Mouse (Mus musculus) hindbrain, embryonic 15.5 days (tissue): ENCODE measurements at regions not wholly inside any gene's neighbourhood (a gene's known extent, or its start where the extent isn't known, plus 50 kb on each side); places are given as distances from the start of the nearest gene placed in this dataset.
A peak's percentile ranks its signal among the peaks of the same experiment; 100 is the strongest.

ENCODE experiments used
- ATAC-seq: fragments of 200-750 bp; cut with Nextera tagmentation; 2 replicates; pipeline ENCODE4 v1.8.0; 2017; ENCODE audit warnings: low read depth, moderate number of reproducible peaks, moderate TSS enrichment; ENCODE audit not compliant: low FRiP score
- H3K27ac ChIP-seq: fragments of 300-500 bp; sonication (generic); replicated peaks from 2 replicates; pipeline ENCODE4 v1.5.1; 2015; ENCODE audit warnings: mild to moderate bottlenecking, inconsistent platforms
- H3K27me3 ChIP-seq: fragments of 300-500 bp; sonication (generic); 2 replicates; pipeline ENCODE4 v1.6.1; 2015; ENCODE audit warnings: control low read depth, inconsistent platforms
- H3K36me3 ChIP-seq: fragments of 300-500 bp; sonication (generic); 2 replicates; pipeline ENCODE4 v1.6.1; 2015; ENCODE audit warnings: control low read depth, inconsistent platforms
- H3K4me1 ChIP-seq: fragments of 300-500 bp; sonication (generic); replicated peaks from 2 replicates; pipeline ENCODE4 v1.6.1; 2015; ENCODE audit warnings: control low read depth, inconsistent platforms
- H3K4me2 ChIP-seq: fragments of 300-500 bp; sonication (generic); 2 replicates; pipeline ENCODE4 v1.6.1; 2015; ENCODE audit warnings: moderate library complexity, mild to moderate bottlenecking, inconsistent platforms
- H3K4me3 ChIP-seq: fragments of 300-500 bp; sonication (generic); 2 replicates; pipeline ENCODE4 v1.5.1; 2015; ENCODE audit warnings: mild to moderate bottlenecking, inconsistent platforms
- H3K9ac ChIP-seq: fragments of 300-500 bp; sonication (generic); 2 replicates; pipeline ENCODE4 v1.6.1; 2015; ENCODE audit warnings: inconsistent platforms
- H3K9me3 ChIP-seq: fragments of 300-500 bp; sonication (generic); 2 replicates; pipeline ENCODE4 v1.6.1; 2016; ENCODE audit warnings: control low read depth, inconsistent platforms
- WGBS: fragments of 180-500 bp; shearing (Covaris S2); methylation state at CpG from one replicate; pipeline ENCODE4 v1.1.7; 2015; 5-methylcytosine and 5-hydroxymethylcytosine counted together

DNA sequence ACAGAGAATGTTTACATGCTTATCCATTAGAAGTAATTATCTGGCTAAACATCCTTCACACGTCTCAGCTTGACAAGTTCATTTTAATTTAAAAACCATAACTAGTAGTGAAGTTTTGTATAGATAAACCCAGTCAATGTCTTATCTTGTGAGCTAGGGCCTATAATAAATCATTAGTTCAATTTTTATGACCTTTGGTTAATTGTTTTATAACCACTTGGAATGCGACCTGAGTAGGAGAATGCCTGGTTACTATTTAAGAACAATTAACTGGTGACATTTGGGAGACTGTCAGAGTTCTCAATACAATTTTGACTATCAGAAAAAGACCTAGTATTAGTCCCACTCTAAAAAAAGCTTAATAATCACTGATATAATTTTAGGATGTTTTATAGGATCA is 813.6 kb downstream of the Gm9008 start:
- Histone ChIP-seq H3K36me3 (no peaks in the 10 kb centered on the region), H3K4me2 (no peak overlapping the region), H3K9me3 (no peaks in the 10 kb centered on the region), H3K4me1 (no peaks in the 10 kb centered on the region), H3K27me3 (no peaks in the 10 kb centered on the region), H3K27ac (no peak overlapping the region), H3K4me3 (no peak overlapping the region), H3K9ac (no peak overlapping the region)
- WGBS: 83% methylated on average over 2 of the region's 2 CpGs
- no peak for ATAC-seq

DNA sequence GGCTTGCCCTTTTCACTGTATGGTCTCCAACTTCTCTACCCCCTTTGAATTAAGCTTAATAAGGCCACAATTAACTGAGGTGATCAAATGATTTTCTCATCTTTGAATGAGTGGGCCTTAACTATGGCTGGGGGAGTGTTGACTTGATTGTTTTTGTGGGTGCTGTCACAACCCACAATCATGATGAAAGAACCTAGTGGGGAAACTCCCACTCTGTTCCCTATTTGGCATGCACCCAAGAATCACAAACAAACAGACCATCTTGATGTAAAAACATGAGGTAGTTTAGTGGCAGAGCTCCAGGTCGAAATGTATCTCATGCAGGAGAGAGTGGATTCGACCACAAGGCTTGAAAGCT is 853.2 kb downstream of the Gm9008 start:
- 82% methylated on average over 2 of the region's 2 CpGs for WGBS
- no peaks in the 10 kb centered on the region for H3K4me1 ChIP-seq
- no peak overlapping the region for H3K4me2 ChIP-seq
- H3K27ac ChIP-seq: no peak overlapping the region
- H3K4me3 ChIP-seq: no peak overlapping the region
- H3K27me3 ChIP-seq: no peaks in the 10 kb centered on the region
- H3K36me3 ChIP-seq: no peaks in the 10 kb centered on the region
- no peaks in the 10 kb centered on the region for H3K9me3 ChIP-seq
- no peak overlapping the region for H3K9ac ChIP-seq
- ATAC-seq: no peak

DNA sequence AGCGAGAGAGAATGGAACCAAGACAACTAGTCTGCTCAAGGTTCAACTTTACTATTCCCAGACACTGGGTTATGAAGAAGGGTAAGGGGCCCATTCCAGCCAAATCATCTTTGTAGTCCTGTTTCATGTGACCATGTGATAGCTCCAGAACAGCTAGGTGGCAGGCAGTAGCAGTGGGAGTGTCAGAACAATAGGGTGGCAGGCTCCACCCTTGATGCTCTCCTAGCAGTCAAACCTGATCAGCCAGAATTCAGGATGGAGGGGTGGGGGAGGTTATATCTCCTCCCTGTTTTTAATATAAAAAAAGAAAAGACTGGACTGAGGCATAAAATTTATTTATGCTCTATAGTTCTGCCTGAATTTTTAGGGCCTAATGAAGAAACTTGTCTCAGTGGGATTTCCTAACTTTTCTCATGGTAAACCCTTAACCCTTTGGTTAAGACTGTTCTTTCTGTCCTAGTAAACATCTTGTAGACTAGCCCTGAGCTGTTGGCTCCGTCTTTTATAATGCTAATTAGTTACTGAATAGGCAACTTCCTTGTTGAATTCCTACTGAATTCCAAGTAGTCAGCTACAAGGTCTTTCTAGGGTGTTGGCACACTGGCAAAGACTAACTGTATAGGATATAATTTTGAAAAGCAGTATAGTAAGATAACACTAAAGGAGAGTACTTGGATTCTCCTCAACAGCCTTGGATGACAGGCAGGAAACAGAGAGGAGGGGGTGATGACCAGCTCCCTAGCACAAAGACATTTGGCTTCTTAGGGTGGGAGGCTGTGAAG is 853.8 kb downstream of the Gm9008 start:
- no peak for ATAC-seq
- Histone ChIP-seq H3K4me1 (no peaks in the 10 kb centered on the region), H3K4me2 (no peak overlapping the region), H3K36me3 (no peaks in the 10 kb centered on the region), H3K27ac (no peak overlapping the region), H3K27me3 (no peaks in the 10 kb centered on the region), H3K4me3 (no peak overlapping the region), H3K9me3 (no peaks in the 10 kb centered on the region), H3K9ac (no peak overlapping the region)
- WGBS: 70% methylated on average over 2 of the region's 2 CpGs

DNA sequence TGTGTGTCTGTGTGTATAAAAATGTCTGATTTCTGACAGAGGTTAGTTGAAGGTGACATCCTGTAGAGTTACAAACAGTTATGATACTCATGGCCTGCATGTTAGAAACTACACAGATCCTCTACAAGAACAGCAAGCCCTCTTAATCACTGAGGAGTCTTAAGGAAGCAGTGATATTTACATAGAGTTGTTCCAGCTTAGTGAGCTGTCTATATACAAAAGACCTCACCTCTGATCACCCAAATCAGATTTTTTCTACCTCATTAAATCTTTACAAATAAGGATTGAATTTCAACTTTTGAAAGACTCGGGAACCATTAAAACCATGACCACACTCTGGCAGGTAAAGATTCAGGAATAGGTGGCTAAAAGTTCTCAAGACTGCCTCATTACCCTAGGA is 861.5 kb downstream of the Gm9008 start:
- Histone ChIP-seq H3K4me1 (no peaks in the 10 kb centered on the region), H3K36me3 (no peaks in the 10 kb centered on the region), H3K9me3 (no peaks in the 10 kb centered on the region), H3K4me2 (no peak overlapping the region), H3K27me3 (no peaks in the 10 kb centered on the region), H3K4me3 (no peak overlapping the region), H3K9ac (no peak overlapping the region), H3K27ac (no peak overlapping the region)
- 36% methylated on average over 1 of the region's 1 CpGs for WGBS
- ATAC-seq: no peak

DNA sequence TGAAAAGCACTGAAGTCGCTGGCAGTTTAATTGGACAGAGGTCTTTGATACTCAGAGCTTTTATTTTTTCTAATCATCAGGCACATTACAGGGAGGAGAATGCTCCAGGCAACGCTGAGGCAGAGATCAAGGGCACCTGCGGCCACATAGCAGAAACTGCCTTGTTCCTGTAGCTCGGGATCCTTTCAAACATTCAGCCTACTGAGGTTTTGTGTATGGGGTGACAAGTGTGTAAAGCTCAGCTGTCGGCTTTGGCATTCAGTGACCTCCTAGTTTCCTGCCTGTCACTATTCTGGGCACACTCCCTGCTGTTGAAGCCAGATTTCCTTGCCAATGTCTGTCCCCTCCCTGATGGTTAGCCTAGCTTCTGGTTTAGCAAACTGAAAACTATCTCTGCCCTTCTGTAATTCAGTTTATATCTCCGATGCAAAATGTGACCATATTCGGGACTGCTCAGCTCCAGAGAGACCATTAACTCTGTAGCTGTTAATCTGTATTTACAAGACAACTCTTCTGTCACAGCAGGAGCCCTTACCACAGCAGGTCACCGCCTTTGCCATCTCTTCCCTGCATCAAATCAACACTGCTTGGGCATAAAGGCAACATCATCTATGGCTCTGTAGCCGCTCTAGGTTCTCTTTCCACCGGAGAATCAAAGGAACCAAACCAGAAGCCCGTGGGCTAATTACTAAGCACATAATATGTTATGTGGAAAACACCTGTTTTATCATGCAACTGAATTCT is 894.9 kb downstream of the Gm9008 start:
- no peak overlapping the region for H3K4me3 ChIP-seq
- ATAC-seq: peak; percentile 85
- H3K27me3 ChIP-seq: no peaks in the 10 kb centered on the region
- peaks cover 8% of the 10 kb centered on the region for H3K4me1 ChIP-seq
- no peaks in the 10 kb centered on the region for H3K36me3 ChIP-seq
- H3K4me2 ChIP-seq: peak overlapping the region; percentile 29; the same call in 1 of the 2 replicates
- H3K9me3 ChIP-seq: no peaks in the 10 kb centered on the region
- no peak overlapping the region for H3K27ac ChIP-seq
- no peak overlapping the region for H3K9ac ChIP-seq
- 7% methylated on average over 11 of the region's 11 CpGs for whole genome bisulfite sequencing

DNA sequence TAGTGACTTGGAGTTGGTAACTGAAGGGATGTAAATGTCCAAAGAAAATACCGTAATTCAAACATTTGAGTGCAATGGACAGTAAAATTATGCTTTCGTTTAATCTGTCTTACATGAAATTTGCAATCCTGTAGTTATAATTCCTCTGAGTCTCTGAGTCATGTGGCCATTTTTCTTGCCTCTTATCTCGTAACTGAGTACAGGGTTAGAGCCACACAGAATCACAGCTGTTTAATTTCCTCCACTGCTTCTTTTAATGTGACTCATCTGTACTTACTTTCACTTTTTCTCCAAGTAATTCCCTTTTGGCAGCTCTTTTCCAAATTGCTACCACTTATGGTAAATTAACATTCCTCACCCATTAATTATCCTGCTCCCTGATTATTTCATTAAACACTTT is 939.2 kb downstream of the Gm9008 start:
- H3K9ac ChIP-seq: no peak overlapping the region
- H3K4me1 ChIP-seq: no peaks in the 10 kb centered on the region
- no peak overlapping the region for H3K4me2 ChIP-seq
- H3K27me3 ChIP-seq: no peaks in the 10 kb centered on the region
- no peak overlapping the region for H3K27ac ChIP-seq
- 74% methylated on average over 3 of the region's 3 CpGs for WGBS
- ATAC-seq: no peak
- no peak overlapping the region for H3K4me3 ChIP-seq
- H3K9me3 ChIP-seq: no peaks in the 10 kb centered on the region
- no peaks in the 10 kb centered on the region for H3K36me3 ChIP-seq

DNA sequence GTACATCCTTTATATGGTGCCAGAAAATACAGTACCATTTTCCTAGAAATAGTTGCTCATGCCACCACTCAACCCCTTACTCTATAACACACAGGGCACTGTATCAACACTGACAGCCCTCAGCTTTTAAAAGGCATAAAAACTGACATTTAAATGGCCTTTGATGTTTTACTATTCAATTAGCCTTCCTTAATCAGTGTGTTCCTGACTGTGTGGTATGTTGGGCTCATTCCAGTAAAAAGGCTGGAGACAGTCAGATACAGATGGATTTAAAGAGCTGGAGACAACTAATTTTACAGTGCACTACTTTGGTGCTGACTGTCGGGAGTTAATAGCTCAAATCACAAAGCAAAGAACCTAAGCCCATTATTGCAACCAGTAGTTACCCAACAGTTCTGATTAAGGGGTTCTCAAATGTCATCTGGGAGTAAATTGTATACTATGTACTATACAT is 955.3 kb downstream of the Gm9008 start:
- WGBS: 74% methylated on average over 1 of the region's 1 CpGs
- H3K27ac ChIP-seq: no peak overlapping the region
- H3K9me3 ChIP-seq: no peaks in the 10 kb centered on the region
- H3K36me3 ChIP-seq: no peaks in the 10 kb centered on the region
- no peak overlapping the region for H3K4me3 ChIP-seq
- no peaks in the 10 kb centered on the region for H3K27me3 ChIP-seq
- H3K4me1 ChIP-seq: no peaks in the 10 kb centered on the region
- H3K9ac ChIP-seq: no peak overlapping the region
- H3K4me2 ChIP-seq: no peak overlapping the region
- ATAC-seq: no peak

DNA sequence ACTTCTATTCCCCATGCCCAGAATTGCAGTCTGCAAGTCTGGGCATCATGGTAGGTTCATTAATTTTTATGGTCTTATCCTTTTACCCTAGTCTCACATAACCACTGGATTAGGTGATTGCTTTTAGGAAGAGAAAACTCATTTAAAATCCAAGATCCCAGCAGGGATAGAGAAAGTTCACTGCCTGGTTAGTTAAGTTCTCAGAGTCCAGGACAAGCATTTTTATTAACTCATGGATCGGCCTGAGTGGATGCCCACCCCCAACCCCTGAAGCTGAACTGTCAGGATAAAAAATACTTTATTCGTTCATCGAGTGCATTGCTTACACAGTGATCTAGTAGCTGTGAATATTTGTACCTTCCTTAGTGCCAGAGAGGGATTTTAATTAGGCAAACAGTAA is 957.9 kb downstream of the Gm9008 start:
- Histone ChIP-seq H3K27ac (no peak overlapping the region), H3K9me3 (no peaks in the 10 kb centered on the region), H3K4me2 (no peak overlapping the region), H3K4me1 (no peaks in the 10 kb centered on the region), H3K36me3 (no peaks in the 10 kb centered on the region), H3K27me3 (no peaks in the 10 kb centered on the region), H3K9ac (no peak overlapping the region), H3K4me3 (no peak overlapping the region)
- WGBS: 65% methylated on average over 3 of the region's 3 CpGs
- ATAC-seq: no peak
